Mouse (Mus musculus): ENCODE data around the gene Zscan2.
"Not testable (repeated sequence)": the region's sequence is repeated elsewhere in the genome, so short reads cannot be mapped to it uniquely, and the experiment has no call there.

The Zscan2 gene

DNA sequence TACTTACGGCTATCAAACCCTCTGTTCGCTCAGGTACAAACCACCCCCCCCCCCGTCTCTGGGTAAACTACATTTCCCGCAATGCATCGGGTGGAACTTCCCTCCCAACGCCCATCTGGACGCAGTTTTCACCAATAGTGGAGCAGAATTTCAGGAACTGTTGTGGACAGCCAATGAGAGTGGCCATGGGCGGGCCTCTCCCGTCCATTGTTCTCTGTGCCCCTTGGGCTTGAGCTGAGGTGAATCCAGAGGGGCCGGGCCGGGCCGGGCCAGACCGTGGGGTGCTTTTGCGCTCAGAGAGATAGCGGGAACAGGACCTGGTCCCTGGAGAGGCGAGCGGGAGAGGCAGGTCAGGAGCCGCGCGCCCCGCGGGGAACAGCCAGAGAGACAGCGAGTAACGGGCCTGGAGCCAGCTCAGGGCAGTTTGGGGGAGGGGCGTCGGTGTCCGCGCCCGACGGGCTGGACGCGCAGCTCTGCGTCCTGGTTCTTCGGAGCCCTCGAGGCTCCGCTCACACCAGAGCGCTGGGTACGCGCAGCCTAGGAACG lies at the start of gene Zscan2:
Gene Zscan2 (plus strand): TSS at position 192 of the 546 bp plus-strand sequence.
- DNase-seq (ENCODE audit: low spot score): peak; percentile 69

DNA sequence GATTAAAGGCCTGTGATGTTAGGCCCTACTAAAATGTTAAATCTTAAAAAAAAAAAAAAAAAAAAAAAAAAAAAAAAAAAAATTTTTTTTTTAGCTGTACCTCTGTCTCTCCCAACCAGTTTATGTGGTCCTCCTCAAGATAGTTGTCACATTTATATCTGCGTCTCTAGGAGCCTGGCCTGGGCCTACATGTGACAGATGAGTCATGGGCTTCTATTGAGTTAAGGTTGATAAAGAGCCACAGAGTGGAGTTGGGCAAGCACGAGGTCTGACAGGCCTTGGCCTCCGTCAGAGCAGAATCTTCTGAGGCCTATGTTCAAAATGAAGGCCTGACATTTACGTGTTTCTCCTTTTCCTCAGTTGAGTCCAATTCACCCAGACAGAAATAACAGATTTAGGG lies 47.3 kb upstream of the Zscan2 start:
- DNase-seq (ENCODE audit: low spot score): no peak

DNA sequence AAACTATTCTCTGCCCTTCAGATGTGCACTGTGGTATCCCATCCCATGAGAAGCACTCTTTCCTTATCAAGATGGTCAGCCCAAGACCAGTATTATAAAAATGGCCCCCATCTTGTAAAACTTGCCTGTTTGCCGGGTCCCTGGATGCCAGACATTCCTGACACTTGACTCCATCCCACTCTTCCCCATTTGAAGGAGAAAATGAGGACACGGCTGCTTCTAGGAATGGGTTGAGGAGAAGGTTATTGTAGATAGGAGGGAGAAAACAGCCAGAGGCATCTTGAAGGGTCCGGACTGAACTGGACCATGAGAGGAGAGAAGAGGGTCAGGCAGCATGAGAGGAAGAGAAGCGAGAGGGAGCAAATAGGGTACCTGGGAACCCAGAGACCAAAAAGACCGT lies 44.1 kb upstream of the Zscan2 start:
- no peak for DNase-seq (ENCODE audit: low spot score)

DNA sequence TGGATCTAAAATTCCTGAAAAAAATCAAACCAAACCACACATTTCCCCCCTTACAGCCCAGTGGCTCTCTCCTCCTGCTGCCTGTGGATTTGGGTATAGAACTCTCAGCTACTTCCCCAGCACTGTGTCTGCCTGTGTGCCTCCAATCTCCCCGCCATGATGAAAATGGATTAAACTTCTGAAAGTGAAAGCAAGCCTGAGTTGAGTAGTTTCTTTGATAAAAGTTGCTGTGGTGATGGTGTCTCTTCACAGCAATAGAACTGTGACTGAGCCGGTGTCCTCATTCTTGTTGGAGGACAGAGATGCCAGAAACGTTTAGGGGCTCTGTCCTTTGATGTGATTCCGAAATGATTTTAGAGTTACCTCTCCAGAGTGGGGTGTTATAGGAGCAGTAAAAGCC lies 39.9 kb upstream of the Zscan2 start:
- no peak for DNase-seq (ENCODE audit: low spot score)

DNA sequence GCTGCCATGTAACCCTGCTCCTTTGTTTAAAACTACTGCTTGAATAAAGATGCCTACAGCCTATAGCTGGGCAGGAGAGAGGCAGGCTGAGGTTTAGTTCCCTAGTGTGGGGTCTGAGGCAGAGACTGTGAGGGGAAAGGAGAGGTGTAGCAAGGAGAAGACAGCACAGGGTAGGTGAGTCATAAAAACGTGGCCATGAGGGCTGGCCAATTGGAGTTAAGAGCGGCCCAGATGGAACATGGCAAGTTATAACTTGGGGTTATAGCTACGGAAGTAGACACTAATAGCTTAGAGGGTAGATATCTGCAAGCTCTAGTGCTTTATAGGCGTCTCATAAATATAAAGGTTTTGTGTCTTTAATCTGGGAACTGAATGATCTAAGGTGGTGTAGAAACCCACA lies 37.5 kb upstream of the Zscan2 start:
- no peak for DNase-seq (ENCODE audit: low spot score)

DNA sequence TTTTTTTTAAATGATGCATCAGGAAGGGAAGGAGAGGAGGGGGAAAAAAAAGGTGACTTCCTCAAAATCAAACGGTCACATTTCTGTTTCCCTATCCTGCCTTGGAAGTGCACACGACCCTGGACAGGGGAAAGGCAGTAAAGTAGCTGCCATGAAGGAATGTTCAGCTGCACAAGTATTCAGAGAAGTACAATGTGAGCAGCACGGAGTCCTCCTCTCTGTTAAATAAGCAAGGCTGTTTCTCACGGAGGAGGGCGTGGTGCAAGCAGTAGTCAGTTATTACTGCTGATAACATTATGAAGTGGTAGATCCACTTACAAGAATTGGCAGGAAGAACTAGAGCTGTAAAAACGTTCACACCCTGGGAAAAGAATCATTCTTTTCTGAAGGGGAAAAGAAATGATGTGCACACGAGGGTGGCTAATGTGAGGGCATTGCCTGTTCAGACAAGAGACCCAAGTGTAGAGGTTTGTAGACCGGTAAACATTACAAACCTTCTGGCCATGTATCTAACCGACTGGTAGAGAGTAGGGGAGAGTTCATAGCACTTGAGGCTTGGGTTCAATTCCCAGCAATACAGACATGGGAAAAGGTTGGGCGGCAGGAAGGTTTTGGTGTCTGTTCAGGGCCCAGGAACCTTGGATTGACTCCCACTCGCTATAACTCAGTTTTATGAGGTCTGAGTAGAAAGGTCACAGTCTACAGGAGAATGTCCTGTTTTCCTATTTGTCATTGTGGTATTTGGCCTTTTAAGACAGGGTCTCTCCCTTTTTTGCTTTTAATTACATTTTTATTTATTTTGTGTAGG lies 36.6 kb upstream of the Zscan2 start:
- DNase-seq (ENCODE audit: low spot score): no peak

DNA sequence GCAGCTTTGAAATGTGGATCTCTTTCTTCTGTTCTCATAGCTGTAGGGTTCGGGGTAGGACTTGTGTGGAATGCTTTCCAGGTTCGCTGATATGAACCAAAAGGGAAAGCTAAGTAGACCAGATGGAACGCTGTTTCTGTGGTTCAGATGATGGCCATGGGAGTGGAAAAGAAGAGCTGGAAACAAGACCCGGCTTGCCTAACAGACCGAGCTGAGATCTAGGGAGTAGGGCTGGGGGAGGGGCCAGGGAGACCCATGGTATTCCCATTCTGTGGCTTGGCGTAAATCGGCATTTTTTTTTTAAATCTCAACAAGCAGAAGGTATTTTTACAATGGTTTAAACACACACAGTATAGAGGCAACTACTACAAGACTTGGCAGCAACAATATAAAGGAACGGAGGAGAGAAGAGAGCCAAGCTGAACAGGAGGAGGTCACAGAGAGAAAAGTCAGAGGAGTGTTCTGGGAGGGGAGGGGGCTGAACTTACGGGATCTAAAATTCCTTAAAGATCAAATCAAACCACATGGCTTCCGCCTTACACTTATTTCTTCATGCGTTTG lies 34.8 kb upstream of the Zscan2 start, which contains the start of gene Iqgap1:
Gene Iqgap1 (minus strand): TSS at position 132 of the 561 bp plus-strand sequence.
- DNase-seq (ENCODE audit: low spot score): no peak

DNA sequence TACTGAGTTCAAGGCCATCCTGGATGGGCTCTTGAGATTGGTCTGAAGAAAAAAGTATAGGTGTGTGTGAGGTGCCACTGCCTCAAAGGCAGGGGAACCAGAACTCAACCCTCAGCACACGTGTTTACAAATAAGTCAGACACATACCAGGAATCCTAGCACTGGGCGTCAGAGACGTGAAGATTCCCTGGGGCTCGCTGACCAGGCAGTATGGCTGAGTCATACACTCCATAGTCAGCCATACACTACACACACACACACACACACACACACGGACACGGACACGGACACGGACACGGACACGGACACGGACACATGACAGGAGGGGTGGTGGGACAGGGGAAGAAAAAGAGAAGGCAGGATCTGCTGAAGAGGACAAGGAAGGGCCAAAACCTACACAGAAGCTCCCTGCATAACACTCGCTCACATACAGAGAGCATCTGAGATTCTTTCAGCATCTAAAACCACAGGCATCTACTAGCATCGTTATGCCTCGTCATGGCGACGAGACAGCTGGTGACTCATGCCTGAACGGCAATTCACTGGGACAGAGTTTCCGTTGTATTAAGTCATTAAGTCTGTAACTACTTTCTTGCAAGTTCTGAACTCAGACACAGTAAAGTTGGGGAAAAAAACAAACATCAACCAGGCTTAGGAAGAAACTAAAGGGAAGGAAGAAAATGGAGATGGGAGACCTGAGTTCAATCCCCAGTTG lies 32.4 kb upstream of the Zscan2 start:
- DNase-seq (ENCODE audit: low spot score): no peak

DNA sequence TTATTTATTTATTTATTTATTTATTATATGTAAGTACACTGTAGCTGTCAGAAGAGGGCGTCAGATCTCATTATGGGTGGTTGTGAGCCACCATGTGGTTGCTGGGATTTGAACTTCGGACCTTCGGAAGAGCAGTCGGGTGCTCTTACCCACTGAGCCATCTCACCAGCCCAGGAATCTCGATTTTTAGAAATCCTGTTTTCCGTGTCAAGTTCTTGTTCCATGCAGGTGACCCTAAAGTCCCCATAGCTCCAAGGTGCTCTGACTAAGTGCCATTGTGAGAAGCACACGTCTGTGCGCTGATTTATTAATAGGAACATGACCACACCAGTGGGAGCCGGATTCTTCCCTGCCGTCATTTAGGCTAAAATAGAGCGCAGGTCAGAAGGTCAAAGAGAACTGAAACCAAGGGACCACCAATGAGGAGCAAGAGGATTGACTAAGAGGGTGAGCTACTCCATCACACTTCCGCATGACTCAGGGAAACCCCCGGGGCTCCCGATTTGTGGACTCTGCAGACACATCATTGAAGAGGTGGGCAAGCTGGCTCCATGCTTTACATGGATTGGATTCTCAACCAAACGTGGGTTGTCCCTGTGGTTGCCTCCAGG lies 30.4 kb upstream of the Zscan2 start:
- DNase-seq (ENCODE audit: low spot score): no peak

DNA sequence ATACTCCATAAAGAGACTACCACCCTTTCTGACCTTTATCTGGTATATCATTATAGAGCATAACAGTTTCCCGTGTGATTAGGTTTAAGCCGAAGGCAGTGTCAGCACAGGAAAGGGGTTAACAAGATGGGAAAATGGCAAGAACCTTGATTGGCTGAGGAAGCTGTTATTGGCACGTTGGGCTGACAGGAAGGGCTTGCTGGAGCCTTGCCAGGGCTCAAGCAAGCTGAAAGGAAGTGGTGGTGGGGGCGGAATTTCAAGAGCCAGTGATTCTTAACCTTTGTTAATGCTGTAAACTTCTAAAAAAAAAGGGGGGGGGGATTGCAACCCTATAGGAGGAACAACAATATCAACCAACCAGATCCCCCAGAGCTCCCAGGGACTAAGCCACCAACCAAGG lies 28.5 kb upstream of the Zscan2 start:
- no peak for DNase-seq (ENCODE audit: low spot score)

DNA sequence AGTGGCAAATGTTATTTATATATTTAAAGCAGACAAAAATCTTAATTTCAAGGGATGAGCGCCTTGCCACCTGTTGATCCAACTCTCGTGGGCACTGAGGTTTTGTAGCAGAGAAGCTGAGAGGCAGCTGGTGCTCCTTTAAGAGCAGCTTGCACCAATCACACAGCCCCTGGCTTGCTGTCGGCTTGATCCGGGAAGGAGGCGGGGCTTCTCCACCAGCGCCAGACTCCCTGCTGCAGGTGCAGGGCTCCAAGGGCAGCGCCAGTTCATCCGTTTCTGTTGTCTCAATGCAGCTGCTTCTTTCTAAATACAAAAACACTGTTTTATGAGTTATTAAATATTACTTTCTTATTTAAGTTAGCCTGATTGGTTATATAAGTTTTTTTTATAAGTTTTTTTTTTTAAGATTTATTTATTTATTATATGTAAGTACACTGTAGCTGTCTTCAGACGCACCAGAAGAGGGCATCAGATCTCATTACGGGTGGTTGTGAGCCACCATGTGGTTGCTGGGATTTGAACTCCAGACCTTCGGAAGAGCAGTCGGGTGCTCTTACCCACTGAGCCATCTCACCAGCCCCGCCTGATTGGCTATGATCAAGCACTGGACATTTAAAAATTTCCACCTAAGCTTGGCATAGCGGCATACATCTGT lies 27.6 kb upstream of the Zscan2 start:
- DNase-seq (ENCODE audit: low spot score): not testable (repeated sequence)

DNA sequence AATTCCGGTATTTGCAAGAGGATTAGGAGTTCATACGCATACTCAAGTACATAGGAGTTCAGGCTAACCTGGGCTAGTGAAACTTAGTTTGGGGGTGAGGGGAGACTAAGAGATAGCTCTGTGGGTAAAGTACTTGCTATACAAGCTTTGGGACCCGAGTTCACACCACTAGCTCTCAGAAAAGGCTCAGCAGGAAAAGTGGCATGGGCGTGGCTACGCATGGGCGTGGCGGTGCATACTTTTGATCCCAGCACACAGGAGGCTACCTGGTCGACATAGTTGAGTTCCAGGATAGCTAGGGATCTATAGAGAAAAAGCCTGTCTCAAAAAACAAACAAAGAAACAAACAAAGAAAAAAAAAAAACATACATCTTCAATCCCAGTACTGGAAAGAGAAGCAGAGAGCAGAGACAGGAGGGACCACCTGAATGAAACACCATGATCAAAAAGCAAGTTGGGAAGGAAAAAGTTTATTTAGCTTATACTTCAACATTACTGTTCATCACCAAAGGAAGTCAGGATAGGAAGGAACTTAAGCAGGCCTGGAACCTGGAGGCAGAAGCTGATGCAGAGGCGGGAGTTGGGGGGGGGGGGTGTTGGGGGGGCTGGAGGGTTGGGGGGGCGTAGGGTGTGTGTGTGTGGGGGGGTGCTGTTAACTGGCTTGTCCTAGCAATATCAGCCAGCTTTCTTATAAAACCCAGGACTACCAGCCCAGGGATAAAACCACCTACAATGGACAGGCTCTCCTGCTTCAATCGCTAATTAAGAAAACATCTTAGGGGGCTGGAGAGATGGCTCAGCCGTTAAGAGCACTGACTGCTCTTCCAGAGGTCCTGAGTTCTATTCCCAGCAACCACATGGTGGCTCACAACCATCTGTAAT lies 26.8 kb upstream of the Zscan2 start:
- DNase-seq (ENCODE audit: low spot score): no peak

DNA sequence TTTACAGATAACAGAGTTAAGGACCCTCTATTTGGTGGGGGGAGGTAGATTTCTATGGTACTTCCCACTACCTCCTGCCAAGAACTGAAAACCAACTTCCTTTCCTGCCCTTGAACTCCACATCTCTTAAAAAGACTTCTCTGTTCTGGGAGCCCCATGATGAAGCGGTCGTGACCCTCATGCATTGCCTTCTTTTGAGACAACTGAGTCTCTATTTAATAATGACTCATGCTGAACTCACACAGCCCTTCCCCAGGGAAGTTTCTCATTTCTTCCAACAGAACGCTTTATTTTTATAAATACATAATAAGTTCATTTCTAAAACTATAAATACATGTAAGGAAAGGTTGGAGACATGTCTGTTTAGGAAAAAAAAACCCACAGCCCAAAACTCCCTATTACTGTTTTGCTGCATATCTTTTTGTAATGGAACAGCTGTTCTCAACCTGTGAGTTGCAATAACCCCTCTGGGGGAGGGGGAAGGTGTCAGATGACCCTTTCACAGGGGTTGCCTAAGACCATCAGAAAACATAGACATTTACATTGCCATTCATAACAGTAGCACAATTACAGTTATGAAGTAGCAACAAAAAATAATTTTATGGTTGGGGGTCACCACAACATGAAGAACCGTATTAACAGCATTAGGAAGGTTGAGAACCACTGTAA lies 24.6 kb upstream of the Zscan2 start:
- DNase-seq (ENCODE audit: low spot score): no peak

DNA sequence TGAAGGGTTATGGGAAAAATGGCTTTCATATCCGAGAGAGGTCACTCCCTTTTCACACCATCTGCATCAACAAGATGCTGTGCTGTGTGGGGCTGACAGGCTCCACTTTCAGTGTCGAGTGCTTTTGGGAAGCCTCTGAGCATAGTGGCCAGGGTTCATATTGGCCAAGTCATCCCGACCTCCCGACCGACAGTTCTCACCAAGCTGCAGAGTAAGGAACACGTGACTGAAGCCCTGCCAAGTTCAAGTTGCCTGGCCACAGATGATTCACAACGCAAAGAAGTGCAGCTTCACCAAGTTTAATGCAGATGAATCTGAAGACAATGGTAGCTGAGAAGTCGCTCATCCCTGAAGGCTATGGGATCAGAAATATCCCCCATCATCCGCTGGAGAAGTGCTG lies 23.0 kb upstream of the Zscan2 start:
- no peak for DNase-seq (ENCODE audit: low spot score)

DNA sequence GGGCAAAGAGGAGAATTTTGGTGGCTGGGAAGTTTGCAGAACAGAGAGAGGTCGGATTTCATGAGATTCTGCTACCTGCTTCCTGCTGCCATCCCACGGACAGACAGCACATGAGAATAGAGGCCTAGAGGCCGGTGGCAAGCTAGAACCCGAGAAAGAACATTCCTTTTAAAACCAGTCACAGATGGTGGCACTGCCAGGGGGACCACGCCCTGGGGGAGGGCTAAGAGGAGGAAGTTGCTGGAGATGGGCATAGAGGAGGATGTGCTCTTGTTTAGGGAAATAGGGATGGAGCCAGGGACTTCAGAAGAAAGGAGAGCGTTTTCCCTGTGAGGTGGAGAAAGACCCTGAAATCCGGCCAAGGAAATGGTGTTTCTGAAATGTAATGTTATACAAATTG lies 22.5 kb upstream of the Zscan2 start:
- DNase-seq (ENCODE audit: low spot score): no peak

DNA sequence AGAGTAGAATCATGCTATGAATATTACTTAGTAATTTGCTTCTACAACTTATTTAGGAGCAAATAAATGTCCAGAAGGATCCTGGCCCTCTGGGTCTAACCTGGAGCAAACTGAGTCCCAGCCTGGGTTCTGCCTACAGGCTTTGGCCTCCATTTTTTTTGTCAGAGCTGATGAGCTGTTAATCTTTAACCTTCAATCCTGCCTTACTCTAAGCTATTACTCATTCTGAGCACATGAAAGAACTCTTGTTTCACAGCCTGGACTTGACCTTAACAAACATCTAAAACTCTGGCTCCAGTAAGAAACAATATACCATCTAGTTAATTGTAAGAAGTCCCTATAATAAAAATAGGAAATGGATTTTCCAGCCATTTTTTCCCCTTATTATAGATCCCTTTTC lies 21.0 kb upstream of the Zscan2 start:
- DNase-seq (ENCODE audit: low spot score): no peak

DNA sequence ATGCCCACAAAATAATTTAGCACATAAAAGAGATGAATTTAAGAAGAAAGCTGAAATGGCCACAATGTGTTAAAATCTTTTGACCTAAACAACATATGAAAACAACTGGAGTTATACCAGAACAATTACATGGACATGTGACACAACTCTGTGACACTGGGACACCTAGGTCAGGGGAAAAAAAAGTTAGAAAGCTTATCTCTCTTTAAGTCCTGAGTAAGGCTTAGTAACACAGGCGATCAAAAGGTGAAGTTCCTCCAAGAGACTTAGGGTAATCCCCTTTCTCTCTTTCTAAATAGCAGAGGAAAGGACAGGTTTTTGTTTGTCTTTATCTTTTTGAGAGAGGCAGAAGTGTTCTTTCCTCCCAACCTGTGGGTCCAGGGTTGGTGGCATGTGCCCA lies 20.5 kb upstream of the Zscan2 start:
- no peak for DNase-seq (ENCODE audit: low spot score)

DNA sequence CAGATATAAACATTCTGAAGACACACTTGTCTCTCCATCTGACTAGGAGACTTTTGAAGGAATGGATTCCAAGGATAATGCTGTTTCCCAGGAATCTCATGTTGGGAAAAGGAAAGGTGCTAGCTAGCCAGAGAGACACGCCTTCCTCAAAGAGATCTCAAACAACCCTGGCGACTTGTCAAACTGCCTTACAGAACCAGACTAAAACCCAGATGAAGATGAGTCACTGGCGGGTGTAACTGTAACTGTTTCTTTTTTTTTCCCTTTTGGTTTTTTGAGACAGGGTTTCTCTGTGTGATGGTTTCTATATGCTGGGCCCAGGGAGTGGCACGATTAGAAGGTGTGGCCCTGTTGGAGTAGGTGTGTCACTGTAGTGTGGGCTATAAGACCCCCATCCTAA lies 19.8 kb upstream of the Zscan2 start:
- DNase-seq (ENCODE audit: low spot score): no peak

DNA sequence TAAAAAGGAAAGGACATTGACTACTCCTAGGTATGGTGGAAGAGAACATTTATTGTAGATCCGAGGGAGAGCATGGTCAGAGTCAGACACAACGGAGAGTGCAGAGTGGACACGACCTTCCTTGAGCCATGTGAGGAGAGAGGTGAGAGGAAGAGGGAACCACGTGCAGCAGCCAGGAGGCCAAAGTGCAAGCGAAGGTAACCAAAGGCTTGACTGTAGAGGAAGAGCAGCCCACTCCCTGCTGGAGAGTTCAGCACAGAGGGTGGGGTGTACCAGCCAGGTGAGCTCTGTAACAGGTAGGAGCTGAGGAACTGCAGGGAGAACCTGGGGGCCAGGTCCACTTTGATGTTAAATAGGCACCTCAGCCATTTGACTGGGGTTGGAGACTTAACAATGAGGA lies 18.6 kb upstream of the Zscan2 start:
- DNase-seq (ENCODE audit: low spot score): no peak

DNA sequence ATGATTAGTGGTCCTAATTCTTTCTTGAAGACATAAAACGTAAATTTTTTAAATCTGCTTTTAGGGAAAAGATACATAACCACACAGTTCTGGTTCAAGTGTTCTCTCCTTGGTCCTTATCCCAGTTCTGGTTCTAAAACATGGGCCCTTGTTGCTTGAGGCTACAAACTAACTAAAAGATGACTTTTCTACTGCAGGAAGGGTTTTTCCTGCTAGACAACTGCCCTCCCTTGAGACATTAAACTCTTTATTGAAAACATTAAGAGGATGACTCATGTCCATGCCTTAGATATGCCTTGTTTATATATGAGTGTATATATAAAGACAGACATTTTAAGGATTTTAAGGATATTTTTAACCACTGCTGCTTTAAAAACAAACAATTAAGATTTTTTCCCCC lies 17.5 kb upstream of the Zscan2 start:
- DNase-seq (ENCODE audit: low spot score): no peak

Data from urinary bladder, postnatal 25 days (tissue).